Mouse (Mus musculus) hematopoietic multipotent progenitor cell, adult 10-12 weeks (in vitro differentiated cells): ENCODE results near the gene Ms4a4b. TPM values are rescaled to one million over a fixed set of nuclear protein-coding genes. Genes with fewer than 3 reads are reported as not detected.

Experiments
- polyA plus RNA-seq: library from polyadenylated mRNA; stranded (reverse); fragments of >175 nt; gene quantifications from 2 replicates; pipeline ENCODE4 v1.2.3, GENCODE M21; 2012; ENCODE audit warnings: low replicate concordance

Gene Ms4a4b
- polyA plus RNA-seq, result 75.3 and 75.9 TPM in 2 replicates

DNA sequence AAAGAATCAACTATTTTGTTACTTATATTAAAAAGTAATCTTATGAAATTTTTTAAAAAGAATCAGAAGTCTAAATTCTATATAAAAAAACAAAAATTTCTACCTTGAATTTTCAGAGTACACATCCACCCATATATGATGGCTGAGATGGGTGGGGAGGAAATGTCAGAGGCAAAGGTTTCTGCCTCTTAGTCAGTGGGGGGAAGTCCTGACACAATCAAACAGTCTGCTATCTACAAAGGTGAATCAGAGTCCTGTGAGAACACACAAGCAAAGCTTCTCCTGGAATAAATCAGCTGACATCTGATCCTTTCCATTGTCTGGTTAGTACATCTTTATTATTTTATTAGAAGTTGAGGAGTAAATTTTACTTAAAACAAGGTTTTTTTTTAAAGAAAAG lies at the start of gene Ms4a4b:
Gene Ms4a4b, plus strand, starts transcription at position 216 of the 400 bp plus-strand sequence.

DNA sequence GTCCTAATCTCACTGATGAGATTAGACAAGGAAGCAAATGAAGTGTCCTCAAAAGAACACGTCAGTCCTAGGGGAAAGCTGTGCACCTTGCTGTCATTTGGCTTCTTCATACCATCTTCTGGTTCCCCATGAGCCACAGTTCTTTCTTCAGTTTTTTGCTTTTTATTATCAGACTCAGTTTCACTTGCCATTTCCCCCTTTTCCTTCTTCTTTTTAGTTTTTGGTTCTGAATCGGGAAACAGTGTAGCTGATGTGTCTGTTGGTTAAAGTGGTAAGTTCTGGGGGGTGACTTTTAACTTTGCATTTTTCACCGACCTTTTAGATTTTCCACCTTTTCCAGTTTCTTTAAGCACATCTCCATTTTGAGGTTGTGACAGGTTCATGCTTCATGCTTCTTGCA lies 38.8 kb upstream of the Ms4a4b start, which contains the start of gene Ms4a4c:
Gene Ms4a4c, plus strand, starts transcription at position 244 of the 400 bp plus-strand sequence.

DNA sequence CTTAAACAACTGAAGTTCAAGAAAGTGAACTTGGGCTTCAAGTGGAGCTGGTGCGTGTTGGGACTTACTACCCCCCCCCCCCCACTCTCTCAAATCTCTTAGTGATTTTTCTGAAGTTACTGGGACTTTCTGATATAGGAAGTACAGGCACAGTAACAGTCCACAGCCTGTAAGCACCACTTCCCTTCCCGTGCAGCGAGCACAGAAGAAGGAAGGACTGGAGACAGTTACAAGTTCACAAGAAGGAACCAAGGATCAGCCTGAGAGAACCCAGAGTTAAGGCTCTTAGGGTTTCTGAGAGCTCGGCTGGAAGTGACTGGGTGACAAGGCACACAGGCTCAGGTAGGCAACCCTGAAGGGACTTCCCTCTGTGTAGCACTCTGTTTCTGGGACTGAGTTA lies 25.9 kb downstream of the Ms4a4b start, which contains the start of gene Ms4a6c:
Gene Ms4a6c, plus strand, starts transcription at position 152 of the 400 bp plus-strand sequence.

DNA sequence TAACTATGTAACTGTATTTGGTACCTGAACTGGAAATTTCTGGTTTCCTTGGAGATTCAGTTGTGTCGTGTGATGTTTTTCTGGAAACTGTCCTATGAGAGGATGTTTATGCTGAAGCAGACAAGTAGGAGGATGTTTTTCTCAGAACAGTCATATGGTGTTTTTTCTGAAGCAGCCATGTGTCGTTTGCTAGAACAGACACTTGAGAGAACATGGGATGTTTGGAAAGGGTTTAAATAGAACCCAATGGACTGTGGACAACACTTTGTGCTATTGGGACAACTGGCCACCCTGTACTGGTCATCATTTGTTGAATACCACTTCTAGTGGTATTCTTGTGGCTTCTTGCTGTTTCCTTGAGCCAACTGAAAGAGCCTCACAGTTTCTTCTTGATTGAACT lies 42.4 kb downstream of the Ms4a4b start, which contains the start of gene Gm8369:
Gene Gm8369, plus strand, starts transcription at position 193 of the 400 bp plus-strand sequence.

DNA sequence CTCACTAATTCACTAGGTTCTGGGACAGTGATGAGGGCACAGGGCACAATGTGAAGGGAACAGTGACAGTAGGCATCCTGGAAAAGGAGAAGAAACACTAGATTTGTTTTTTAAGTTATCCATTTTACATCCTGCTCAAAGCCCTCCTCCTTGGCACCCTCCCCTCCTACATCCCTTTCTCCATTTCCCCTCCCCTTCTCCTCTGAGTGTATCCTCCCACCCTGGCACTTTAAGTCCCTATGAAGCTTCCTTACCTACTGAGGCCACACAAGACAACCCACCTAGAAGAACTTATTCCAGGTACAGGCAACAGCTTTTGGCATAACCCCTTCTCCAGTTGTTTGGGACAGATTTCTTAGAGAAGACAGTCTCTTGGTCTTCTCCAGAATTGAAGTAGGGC lies 72.9 kb downstream of the Ms4a4b start, which contains the start of gene Ms4a6b:
Gene Ms4a6b, plus strand, starts transcription at position 267 of the 400 bp plus-strand sequence.

Other genes with a start within 250 kb of the Ms4a4b start
- gene Ms4a13, start 246.8 kb upstream of the Ms4a4b start, polyA plus RNA-seq, result not detected in 2 replicates
- not detected in 2 replicates for gene Ms4a12, start 211.1 kb upstream of the Ms4a4b start, polyA plus RNA-seq
- gene Ms4a1, start 177.3 kb upstream of the Ms4a4b start, polyA plus RNA-seq, result 12.1 and 66.2 TPM in 2 replicates
- gene Ms4a5, start 159.7 kb upstream of the Ms4a4b start, polyA plus RNA-seq, result not detected in 2 replicates
- 0.03 and 0.04 TPM in 2 replicates for gene Ms4a14, start 129.1 kb upstream of the Ms4a4b start, polyA plus RNA-seq
- gene Ms4a7, start 107.4 kb upstream of the Ms4a4b start, polyA plus RNA-seq, result 0.53 and 3.8 TPM in 2 replicates
- 0.63 and 0.94 TPM in 2 replicates for gene Ms4a4a, start 68.0 kb upstream of the Ms4a4b start, polyA plus RNA-seq
- 2.2 and 13.7 TPM in 2 replicates for gene Ms4a4c, start 38.8 kb upstream of the Ms4a4b start, polyA plus RNA-seq
- 5.7 and 8.1 TPM in 2 replicates for gene Ms4a6c, start 25.8 kb downstream of the Ms4a4b start, polyA plus RNA-seq
- gene Gm8369, start 42.4 kb downstream of the Ms4a4b start, polyA plus RNA-seq, result 1.1 and 8.0 TPM in 2 replicates
- 15.2 and 18.3 TPM in 2 replicates for gene Ms4a6b, start 73.0 kb downstream of the Ms4a4b start, polyA plus RNA-seq
- gene Ms4a4d, start 93.2 kb downstream of the Ms4a4b start, polyA plus RNA-seq, result 0.22 TPM in 1 of 2 replicates, not detected in the other
- gene Ms4a6d, start 161.3 kb downstream of the Ms4a4b start, polyA plus RNA-seq, result 2.6 and 2.9 TPM in 2 replicates
- gene Ms4a2, start 180.2 kb downstream of the Ms4a4b start, polyA plus RNA-seq, result 0.08 and 0.22 TPM in 2 replicates
- gene Ms4a3, start 197.3 kb downstream of the Ms4a4b start, polyA plus RNA-seq, result 0.11 TPM in 1 of 2 replicates, not detected in the other
- not detected in 2 replicates for gene Oosp2, start 217.0 kb downstream of the Ms4a4b start, polyA plus RNA-seq
- gene Oosp1, start 247.6 kb downstream of the Ms4a4b start, polyA plus RNA-seq, result 0.17 and 0.20 TPM in 2 replicates